7 mouse cellular contexts compared by ENCODE assay signal in genomic region chr19:24153266-24154023, GRCm38 (mm10).
DNase-seq lines count a peak whose midpoint lies in the region; ATAC-seq and TF ChIP-seq lines count a peak whose summit lies in the region.

No protein-coding gene starts in this region.

- peak; percentile 20; the same call in 1 of the 2 replicates for ATAC-seq in forebrain, embryonic 14.5 days
- no peak for ATAC-seq in stomach, postnatal 0 days (ENCODE audit: low FRiP score, low TSS enrichment)

- H3K4me3 ChIP-seq in CH12.LX (replicated peaks in 1 of 3; ENCODE audit: low read depth in 2 of 3, low read length in 2 of 3, poor library complexity in 1 of 3): no peak overlapping the region
- no peak overlapping the region for H3K4me3 ChIP-seq in forebrain, embryonic 14.5 days (ENCODE audit: low read depth, low read length)
- no peak overlapping the region for H3K4me3 ChIP-seq in stomach, postnatal 0 days (ENCODE audit: low read depth, low read length)

- H3K4me2 ChIP-seq in CH12.LX (ENCODE audit: insufficient read depth, low read depth, poor library complexity, severe bottlenecking): no peak overlapping the region
- H3K4me2 ChIP-seq in forebrain, embryonic 14.5 days (ENCODE audit: low read length): no peak overlapping the region
- H3K4me2 ChIP-seq in stomach, postnatal 0 days (replicated peaks; ENCODE audit: low read depth): no peak overlapping the region

- TF ChIP-seq RAD21 in CH12.LX (IDR thresholded peaks at IDR 0.05; ENCODE audit: low read depth, low read length): peak; percentile 68

- H3K27me3 ChIP-seq in CH12.LX (replicated peaks): no peaks in the 10 kb centered on the region
- no peaks in the 10 kb centered on the region for H3K27me3 ChIP-seq in forebrain, embryonic 14.5 days (replicated peaks; ENCODE audit: control insufficient read depth, insufficient read depth, low read length)
- H3K27me3 ChIP-seq in stomach, postnatal 0 days (ENCODE audit: control insufficient read depth, insufficient read depth, low read length): no peaks in the 10 kb centered on the region

- H3K4me1 ChIP-seq in CH12.LX (ENCODE audit: control insufficient read depth in 1 of 2, insufficient read depth in 2 of 2): peaks cover 0 to 7% of the 10 kb centered on the region in 2 experiments; a peak in 1 of 4 replicates
- H3K4me1 ChIP-seq in forebrain, embryonic 14.5 days (ENCODE audit: control insufficient read depth, insufficient read depth, low read length): no peaks in the 10 kb centered on the region
- H3K4me1 ChIP-seq in stomach, postnatal 0 days (replicated peaks; ENCODE audit: control insufficient read depth, insufficient read depth): no peaks in the 10 kb centered on the region

- no peaks in the 10 kb centered on the region for H3K79me2 ChIP-seq in CH12.LX (replicated peaks; ENCODE audit: control insufficient read depth, extremely low read depth, insufficient read depth, poor library complexity, severe bottlenecking)

- no peak for TF ChIP-seq POLR2A in CH12.LX (IDR thresholded peaks at IDR 0.05; ENCODE audit: low read depth, low read length)

- in situ Hi-C loops in CH12.LX (cut with MboI; ENCODE audit: low pct_ligation_motif_present, low pct_unique_long_range_greater_than_20kb, low sequenced_read_pairs): no loop called here

- DNase-seq in kidney, adult 8-10 months: peak; percentile 41 to 54
- DNase-seq in kidney, adult 11 months: no peak
- DNase-seq in CH12.LX (ENCODE audit: extremely low read depth): peak; percentile 58
- DNase-seq in adipocyte (ENCODE audit: low spot score): peak; percentile 81
- DNase-seq in forebrain, embryonic 14.5 days (ENCODE audit: low spot score): peak; percentile 87
- peak; percentile 32 for DNase-seq in layer of hippocampus, adult 9-11 months
- DNase-seq in stomach, postnatal 0 days (ENCODE audit: low spot score): peak; percentile 54

- peaks cover 0 to 16% of the 10 kb centered on the region in 2 experiments for H3K36me3 ChIP-seq in CH12.LX (replicated peaks in 1 of 2; ENCODE audit: control insufficient read depth in 1 of 2, insufficient read depth in 1 of 2, low read length in 1 of 2)
- no peaks in the 10 kb centered on the region for H3K36me3 ChIP-seq in forebrain, embryonic 14.5 days (ENCODE audit: control insufficient read depth, insufficient read depth, low read length)
- no peaks in the 10 kb centered on the region for H3K36me3 ChIP-seq in stomach, postnatal 0 days (ENCODE audit: control insufficient read depth, insufficient read depth, low read length)

- dilution Hi-C loops in CH12.LX (cut with MboI; ENCODE audit: extremely low pct_ligation_motif_present, extremely low pct_unique_long_range_greater_than_20kb, low sequenced_read_pairs): no loop called here

- no peak overlapping the region for H3K27ac ChIP-seq in CH12.LX (ENCODE audit: insufficient read depth, low read depth)
- H3K27ac ChIP-seq in forebrain, embryonic 14.5 days (ENCODE audit: low read depth, low read length): no peak overlapping the region
- H3K27ac ChIP-seq in stomach, postnatal 0 days (replicated peaks): no peak overlapping the region

- TF ChIP-seq EP300 in CH12.LX (IDR thresholded peaks at IDR 0.05; ENCODE audit: low read length): no peak
- TF ChIP-seq EP300 in stomach, postnatal 0 days (optimal IDR thresholded peaks at IDR 0.05): no peak

- TF ChIP-seq CTCF in CH12.LX (conservative IDR thresholded peaks at IDR 0.05 in 1 of 2, IDR thresholded peaks at IDR 0.05 in 1 of 2; ENCODE audit: low read depth in 2 of 2, low read length in 2 of 2): peak; percentile 47 to 87
- TF ChIP-seq CTCF in stomach, postnatal 0 days (IDR thresholded peaks at IDR 0.05; ENCODE audit: low read depth): peak; percentile 83

- H3K9ac ChIP-seq in CH12.LX (ENCODE audit: insufficient read depth, low read depth): no peak overlapping the region
- H3K9ac ChIP-seq in forebrain, embryonic 14.5 days (ENCODE audit: low read length): no peak overlapping the region
- no peak overlapping the region for H3K9ac ChIP-seq in stomach, postnatal 0 days (ENCODE audit: low read length)

- 59% methylated on average over 9 of the region's 9 CpGs for WGBS in forebrain, embryonic 14.5 days
- 56% methylated on average over 9 of the region's 9 CpGs for WGBS in stomach, postnatal 0 days

- H3K9me3 ChIP-seq in CH12.LX (replicated peaks; ENCODE audit: low read length): no peaks in the 10 kb centered on the region
- no peaks in the 10 kb centered on the region for H3K9me3 ChIP-seq in forebrain, embryonic 14.5 days (replicated peaks; ENCODE audit: control insufficient read depth, low read length)
- H3K9me3 ChIP-seq in stomach, postnatal 0 days (ENCODE audit: control insufficient read depth, low read length): no peaks in the 10 kb centered on the region

TF ChIP-seq in CH12.LX, 34 proteins besides CTCF, POLR2A, EP300 and RAD21:
- TF ChIP-seq JUND (conservative IDR thresholded peaks at IDR 0.05; ENCODE audit: low read depth, low read length): no peak
- TF ChIP-seq MAFK (IDR thresholded peaks at IDR 0.05; ENCODE audit: insufficient replicate concordance, low read length): no peak
- TF ChIP-seq ZMIZ1 (IDR thresholded peaks at IDR 0.05; ENCODE audit: low read depth, low read length): no peak
- TF ChIP-seq SMC3 (IDR thresholded peaks at IDR 0.05; ENCODE audit: low read depth, low read length): peak; percentile 83
- TF ChIP-seq MXI1 (IDR thresholded peaks at IDR 0.05; ENCODE audit: low read depth, low read length): no peak
